ENCODE assay signal across 16 mouse cellular contexts in genomic region chr13:112440668-112441067, GRCm38 (mm10). TPM values are rescaled to one million over a fixed set of nuclear protein-coding genes. Genes with fewer than 3 reads are reported as not detected.
DNase-seq lines count a peak whose midpoint lies in the region; ATAC-seq and TF ChIP-seq lines count a peak whose summit lies in the region.
"Had no signal": no experiment of that assay in that cellular context is flagged by ENCODE, and none has a peak within 500 bp of the region (broad histone marks: within the 10 kb centered on the region; RNA-seq: fewer than 3 reads in every experiment).

No protein-coding gene starts in this region.

- no peaks in the 10 kb centered on the region for H3K79me2 ChIP-seq in macrophage (ENCODE audit: inconsistent target)

- no peak overlapping the region for H3K4me2 ChIP-seq in kidney, embryonic 14.5 days (replicated peaks; ENCODE audit: low read depth, low read length)
- H3K4me2 ChIP-seq in kidney, embryonic 15.5 days = no peak overlapping the region

- TF ChIP-seq CTCF in left cerebral cortex, adult 2 months (IDR thresholded peaks at IDR 0.05) = no peak

- intact Hi-C loops in left cerebral cortex, adult 2 months (cut with DNase I) = no loop called here

- no peaks in the 10 kb centered on the region for H3K27me3 ChIP-seq in heart, embryonic 10.5 days (ENCODE audit: insufficient read depth, poor library complexity, severe bottlenecking)
- no peaks in the 10 kb centered on the region for H3K27me3 ChIP-seq in kidney, embryonic 14.5 days (ENCODE audit: control insufficient read depth, insufficient read depth, low read length)
- no peaks in the 10 kb centered on the region for H3K27me3 ChIP-seq in kidney, embryonic 15.5 days
- H3K27me3 ChIP-seq: embryonic facial prominence, embryonic 12.5 days; limb, embryonic 13.5 days had no signal

- DNase-seq in heart, embryonic 10.5 days (ENCODE audit: low spot score) = no peak
- no peak for DNase-seq in heart, adult 18-20 months
- peak; percentile 7 for DNase-seq in thymus, postnatal 4 days
- DNase-seq in thymus, adult 18-20 months = no peak
- no peak for DNase-seq in left cerebral cortex, adult 2 months (ENCODE audit: extremely low spot score in 1 of 2, low spot score in 2 of 2)
- DNase-seq: cerebellum, adult 11-12 months; cerebellum, postnatal 25 days; lung, embryonic 14.5 days; thymus, postnatal 36 days had no signal

- peak overlapping the region; percentile 74; the same call in 1 of the 2 replicates for H3K27ac ChIP-seq in heart, embryonic 10.5 days
- H3K27ac ChIP-seq in kidney, embryonic 14.5 days (ENCODE audit: low read depth, low read length) = peak overlapping the region; percentile 24; the same call in 1 of the 2 replicates
- no peak overlapping the region for H3K27ac ChIP-seq in kidney, embryonic 15.5 days
- H3K27ac ChIP-seq in macrophage = peak overlapping the region; percentile 96
- H3K27ac ChIP-seq in left cerebral cortex, adult 2 months = no peak overlapping the region
- H3K27ac ChIP-seq: hindbrain, embryonic 14.5 days had no signal

- no peaks in the 10 kb centered on the region for H3K36me3 ChIP-seq in heart, embryonic 10.5 days
- no peaks in the 10 kb centered on the region for H3K36me3 ChIP-seq in kidney, embryonic 14.5 days (ENCODE audit: control insufficient read depth, insufficient read depth, low read length)
- no peaks in the 10 kb centered on the region for H3K36me3 ChIP-seq in kidney, embryonic 15.5 days
- H3K36me3 ChIP-seq in macrophage (ENCODE audit: inconsistent target) = no peaks in the 10 kb centered on the region
- H3K36me3 ChIP-seq: embryonic facial prominence, embryonic 12.5 days; limb, embryonic 13.5 days; liver, embryonic 13.5 days had no signal

- no peaks in the 10 kb centered on the region for H3K9me3 ChIP-seq in heart, embryonic 10.5 days
- no peaks in the 10 kb centered on the region for H3K9me3 ChIP-seq in kidney, embryonic 14.5 days (ENCODE audit: control insufficient read depth, low read length)
- H3K9me3 ChIP-seq in kidney, embryonic 15.5 days (replicated peaks) = no peaks in the 10 kb centered on the region
- H3K9me3 ChIP-seq: embryonic facial prominence, embryonic 12.5 days; limb, embryonic 13.5 days; liver, embryonic 13.5 days had no signal

- H3K9ac ChIP-seq in kidney, embryonic 14.5 days (ENCODE audit: low read depth, low read length) = no peak overlapping the region
- no peak overlapping the region for H3K9ac ChIP-seq in kidney, embryonic 15.5 days
- H3K9ac ChIP-seq: embryonic facial prominence, embryonic 12.5 days; hindbrain, embryonic 14.5 days; limb, embryonic 13.5 days; liver, embryonic 13.5 days had no signal

- no peak for ATAC-seq in kidney, embryonic 14.5 days (ENCODE audit: low FRiP score, low TSS enrichment)
- ATAC-seq in kidney, embryonic 15.5 days (replicated peaks; ENCODE audit: low FRiP score) = no peak

- no peak overlapping the region for H3K4me3 ChIP-seq in heart, embryonic 10.5 days
- no peak overlapping the region for H3K4me3 ChIP-seq in kidney, embryonic 14.5 days (ENCODE audit: low read length)
- H3K4me3 ChIP-seq in kidney, embryonic 15.5 days (replicated peaks) = no peak overlapping the region
- H3K4me3 ChIP-seq in macrophage (ENCODE audit: inconsistent target) = no peak overlapping the region
- no peak overlapping the region for H3K4me3 ChIP-seq in left cerebral cortex, adult 2 months
- H3K4me3 ChIP-seq: embryonic facial prominence, embryonic 12.5 days; limb, embryonic 13.5 days; liver, embryonic 13.5 days had no signal

- WGBS in heart, embryonic 10.5 days = 75% methylated on average over 8 of the region's 8 CpGs
- 80% methylated on average over 8 of the region's 8 CpGs for WGBS in kidney, embryonic 14.5 days
- WGBS in kidney, embryonic 15.5 days = 78% methylated on average over 8 of the region's 8 CpGs
- WGBS in macrophage (ENCODE audit: missing documents) = 61% methylated on average over 7 of the region's 8 CpGs

- H3K4me1 ChIP-seq in heart, embryonic 10.5 days = peaks cover 17% of the 10 kb centered on the region
- peaks cover 15% of the 10 kb centered on the region for H3K4me1 ChIP-seq in kidney, embryonic 14.5 days (ENCODE audit: control insufficient read depth, insufficient read depth, low read length)
- H3K4me1 ChIP-seq in kidney, embryonic 15.5 days = peaks cover 18% of the 10 kb centered on the region

RNA-seq across cellular contexts. Expression of gene Il6st, which starts 23.2 kb away (rescaled TPM):
- 32.3 and 55.6 TPM in 2 replicates for polyA plus RNA-seq in heart, embryonic 10.5 days (2016; fragmentation: Nextera tagmentation; extraction: Ambion mirVana)
- total RNA-seq in heart, adult 18-20 months (2021) = 100 to 1,000 TPM; 212 to 240 TPM
- 12.4 and 31.8 TPM in 2 replicates for polyA plus RNA-seq in kidney, embryonic 14.5 days (2014; fragmentation: Nextera tagmentation; extraction: Ambion mirVana)
- polyA plus RNA-seq in kidney, embryonic 15.5 days (2015; fragmentation: Nextera tagmentation; extraction: Ambion mirVana) = 35.4 and 40.4 TPM in 2 replicates
- total RNA-seq in macrophage (2018; cell fraction: chromatin; rRNA removed) = 100 to 1,000 TPM in 14 of 26 experiments, 10 to 100 TPM in 12; 29.1 to 243 (median 108) TPM
- 100 to 1,000 TPM in 6 of 26 experiments, 10 to 100 TPM in 20; 31.2 to 143 (median 63.6) TPM for total RNA-seq in macrophage (2018; cell fraction: cytosol; rRNA removed)
- 100 to 1,000 TPM in 17 of 26 experiments, 10 to 100 TPM in 9; 64.8 to 221 (median 131) TPM for total RNA-seq in macrophage (2018; cell fraction: nucleus; rRNA removed)
- polyA plus RNA-seq in macrophage (2018) = 46.9 to 79.6 TPM (median 56.2 TPM) in 3 replicates
- 10 to 100 TPM; 73.3 to 80.1 TPM for total RNA-seq in left cerebral cortex, adult 2 months (2021)

Comparison
In these comparisons a context has a peak if more than half of its experiments do, and no peak if none do; other contexts are left out.
1. H3K27ac ChIP-seq: peak in heart, embryonic 10.5 days (single experiment), kidney, embryonic 14.5 days (single experiment) and macrophage (single experiment); none in kidney, embryonic 15.5 days (single experiment) and left cerebral cortex, adult 2 months (single experiment).